Mouse (Mus musculus) WW6 (cell line): ENCODE measurements around the gene Dnajc12.
"Not testable (repeated sequence)": the region's sequence is repeated elsewhere in the genome, so short reads cannot be mapped to it uniquely, and the experiment has no call there.

ENCODE experiments used
- DNase-seq: peaks from one replicate; pipeline ENCODE4 v3.0.0-alpha.2; 2013; ENCODE audit warnings: low read depth, low spot score

Gene Dnajc12

GRCm38 (mm10) chr10:63382372-63383279, at the start of gene Dnajc12:
Dnajc12 (plus strand) TSS chr10:63382443.
- peak; percentile 80 for DNase-seq

DNA sequence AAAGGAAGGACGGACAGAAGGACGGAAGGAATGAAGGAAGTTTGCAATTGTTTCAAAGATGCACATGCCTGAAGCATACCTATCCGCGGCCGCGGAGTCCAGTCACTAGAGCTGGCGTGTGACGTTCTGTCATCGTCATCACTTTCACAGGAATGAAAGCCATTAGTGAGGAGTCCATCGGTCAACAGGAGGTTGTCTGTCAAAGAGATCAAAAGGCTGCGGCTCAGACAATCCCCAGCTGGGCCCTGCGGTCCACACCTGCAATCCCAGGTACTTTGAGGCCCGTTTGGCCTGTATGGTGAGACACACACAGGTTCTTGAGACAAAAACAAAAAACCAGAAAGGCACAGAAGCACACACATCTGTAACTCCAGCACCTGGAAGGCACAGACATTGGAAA, 45.3 kb upstream of the Dnajc12 start:
- no peak for DNase-seq

- no peak for DNase-seq
Measured at GRCm38 (mm10) chr10:63337326-63337725, 44.9 kb upstream of the Dnajc12 start.

GRCm38 (mm10) chr10:63337951-63338836, 44.0 kb upstream of the Dnajc12 start:
- DNase-seq = no peak

DNA sequence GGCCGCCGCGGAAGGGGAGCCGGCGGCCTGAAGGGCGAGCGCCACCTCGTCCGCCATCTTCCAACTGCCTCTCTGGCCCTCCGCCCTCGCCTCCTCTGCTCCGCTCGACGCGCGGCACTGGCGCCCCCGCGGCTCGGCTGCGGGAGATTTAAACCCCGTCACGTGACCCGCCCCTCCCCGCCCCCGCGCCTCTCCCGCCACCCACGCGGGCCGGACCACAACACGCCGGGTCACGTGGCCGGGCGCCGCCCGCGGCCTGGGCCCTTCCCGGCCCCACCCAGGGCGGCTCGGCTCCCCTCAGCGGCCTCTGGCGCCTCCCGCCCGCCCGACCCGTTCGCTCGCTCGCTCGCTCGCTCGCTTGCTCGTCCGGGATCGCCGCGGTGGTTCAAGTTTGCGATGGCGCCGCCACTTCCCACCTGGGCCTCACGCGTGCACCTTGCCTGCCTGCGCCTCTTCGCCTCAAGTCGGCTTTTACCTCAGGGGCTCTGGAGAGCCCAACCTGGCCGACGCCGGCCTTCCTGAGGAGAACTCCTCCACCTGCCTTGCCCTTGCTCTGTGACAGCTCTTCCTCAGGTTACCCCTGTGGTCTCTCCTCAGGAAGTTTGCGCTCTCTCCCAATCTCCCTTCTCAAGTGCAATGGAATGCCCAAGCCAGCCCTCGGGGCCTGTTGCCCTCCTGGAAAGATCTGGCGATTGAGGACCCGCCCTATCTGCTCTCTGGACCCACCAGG, 43.2 kb upstream of the Dnajc12 start:
- peak; percentile 80 for DNase-seq

- no peak for DNase-seq
Measured at GRCm38 (mm10) chr10:63341351-63341750, 40.9 kb upstream of the Dnajc12 start.

DNA sequence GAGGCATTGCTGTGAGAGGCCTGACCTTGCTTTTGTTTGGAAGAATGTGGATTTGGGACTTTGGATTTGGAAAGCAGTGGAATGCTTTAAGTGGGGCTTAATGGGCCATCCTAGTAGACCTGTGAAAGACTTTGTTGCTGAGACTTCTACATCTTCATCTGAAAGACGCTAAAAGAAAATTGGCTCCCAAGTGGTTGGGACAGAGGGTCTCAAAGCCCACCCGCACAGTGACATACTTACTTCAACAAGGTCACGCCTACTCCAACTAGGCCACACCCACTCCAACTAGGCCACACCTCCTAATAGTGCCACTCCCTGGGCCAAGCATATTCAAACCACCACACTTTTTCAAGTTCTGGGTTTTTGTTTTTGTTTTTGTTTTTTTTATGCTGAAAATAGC, 37.5 kb upstream of the Dnajc12 start:
- DNase-seq = no peak

- no peak for DNase-seq
Measured at GRCm38 (mm10) chr10:63348291-63348690, 34.0 kb upstream of the Dnajc12 start.

GRCm38 (mm10) chr10:63350666-63351065, 31.6 kb upstream of the Dnajc12 start:
- no peak for DNase-seq

DNA sequence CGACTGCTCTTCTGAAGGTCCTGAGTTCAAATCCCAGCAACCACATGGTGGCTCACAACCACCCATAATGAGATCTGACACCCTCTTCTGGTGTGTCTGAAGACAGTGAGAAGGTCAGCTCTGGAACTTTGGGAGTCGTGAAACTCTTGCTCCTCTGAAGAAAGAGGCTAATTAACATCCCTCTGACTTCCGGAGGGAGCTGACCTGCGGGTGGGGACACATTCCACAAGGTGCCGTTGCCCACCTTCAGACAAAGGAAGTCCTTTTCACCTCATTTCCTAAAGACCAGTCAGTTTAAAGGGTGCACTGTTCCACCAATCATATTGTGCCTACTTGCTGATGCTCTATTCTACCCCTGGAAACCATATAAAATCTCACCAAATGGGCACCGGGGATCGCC, 31.1 kb upstream of the Dnajc12 start:
- not testable (repeated sequence) for DNase-seq

GRCm38 (mm10) chr10:63352111-63352510, 30.1 kb upstream of the Dnajc12 start:
- DNase-seq = no peak

- no peak for DNase-seq
Measured at GRCm38 (mm10) chr10:63360502-63360901, 21.7 kb upstream of the Dnajc12 start.

DNA sequence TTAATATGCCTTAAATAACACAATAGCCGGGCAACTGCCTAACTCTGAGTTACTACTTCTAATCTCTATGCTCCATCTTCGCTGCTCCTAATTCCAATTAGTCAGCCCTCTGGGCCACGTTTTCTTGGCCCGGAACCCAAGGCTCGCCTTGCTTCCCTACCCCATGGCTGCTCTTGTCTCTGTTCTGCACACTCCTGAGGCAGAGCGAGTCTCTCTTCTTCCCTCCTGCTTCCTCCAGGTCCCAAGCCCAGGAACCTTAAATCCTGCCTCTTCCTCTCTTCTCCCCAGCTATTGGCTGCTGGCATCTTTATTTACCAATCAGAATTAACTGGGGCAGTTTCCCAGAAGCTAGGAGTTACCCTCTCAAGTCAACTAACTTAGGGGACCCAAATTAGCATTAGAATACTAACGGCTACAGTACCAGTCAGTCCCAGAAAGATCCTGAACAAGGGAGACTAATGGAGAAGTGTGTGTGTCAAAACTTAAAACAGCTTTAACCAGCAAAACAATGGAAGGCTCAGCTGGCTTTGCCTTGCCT, 16.3 kb upstream of the Dnajc12 start:
- no peak for DNase-seq

GRCm38 (mm10) chr10:63367386-63367785, 14.9 kb upstream of the Dnajc12 start:
- DNase-seq = no peak

DNA sequence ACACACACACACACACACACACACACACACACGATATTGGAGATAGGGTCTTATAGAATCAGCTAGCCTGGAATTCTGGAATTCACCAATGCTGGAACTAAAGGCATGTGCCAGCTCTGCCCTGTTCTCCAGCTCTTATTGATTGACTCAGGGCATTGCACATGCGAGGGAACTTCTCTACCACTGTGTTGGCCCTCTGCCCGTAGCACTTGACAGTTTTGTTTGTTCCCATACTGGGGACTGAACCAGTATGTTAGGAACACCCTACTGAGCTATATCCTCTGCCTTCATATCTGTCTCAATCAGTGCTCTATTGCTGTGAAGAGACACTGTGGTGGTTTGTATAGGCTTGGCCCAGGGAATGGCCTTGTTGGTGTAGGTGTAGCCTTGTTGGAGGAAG, 14.2 kb upstream of the Dnajc12 start:
- DNase-seq = no peak

- no peak for DNase-seq
Measured at GRCm38 (mm10) chr10:63376303-63376702, 5.9 kb upstream of the Dnajc12 start.

DNA sequence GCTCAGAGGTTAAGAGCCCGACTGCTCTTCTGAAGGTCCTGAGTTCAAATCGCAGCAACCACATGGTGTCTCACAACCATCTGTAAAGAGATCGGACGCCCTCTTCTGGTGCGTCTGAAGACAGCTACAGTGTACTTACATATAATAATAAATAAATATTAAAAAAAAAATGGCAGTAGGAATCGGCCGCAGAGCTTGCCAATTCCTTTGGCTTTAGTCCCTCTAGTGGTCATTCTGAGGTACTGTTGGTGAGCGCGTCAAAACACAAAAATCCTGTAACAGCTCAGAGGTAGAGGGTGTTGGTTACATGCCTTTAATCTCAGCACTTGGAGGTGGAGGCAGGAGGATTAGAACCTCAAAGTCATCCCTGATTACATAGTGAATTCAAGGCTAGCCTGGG, 4.8 kb upstream of the Dnajc12 start:
- no peak for DNase-seq

GRCm38 (mm10) chr10:63378948-63379680, 3.1 kb upstream of the Dnajc12 start:
- DNase-seq = no peak

- no peak for DNase-seq
Measured at GRCm38 (mm10) chr10:63381498-63382280, 554 bp upstream of the Dnajc12 start, which contains the start of gene Sirt1. Sirt1 (minus strand) TSS chr10:63381704.

GRCm38 (mm10) chr10:63385897-63386296, 3.7 kb downstream of the Dnajc12 start:
- not testable (repeated sequence) for DNase-seq
